18 mouse cellular contexts compared by ENCODE assay signal in genomic region chr1:46905706-46906105, GRCm38 (mm10). TPM values are rescaled to one million over a fixed set of nuclear protein-coding genes. Genes with fewer than 3 reads are reported as not detected.
DNase-seq lines count a peak whose midpoint lies in the region; ATAC-seq and TF ChIP-seq lines count a peak whose summit lies in the region.
"Had no signal": no experiment of that assay in that cellular context is flagged by ENCODE, and none has a peak within 500 bp of the region (broad histone marks: within the 10 kb centered on the region; RNA-seq: fewer than 3 reads in every experiment).

No protein-coding gene starts in this region.

- peak overlapping the region; percentile 32; the same call in 1 of the 2 replicates for H3K27ac ChIP-seq in layer of hippocampus, adult 2 months
- H3K27ac ChIP-seq: embryonic facial prominence, embryonic 12.5 days; heart, embryonic 15.5 days; hindbrain, embryonic 12.5 days; limb, embryonic 15.5 days; midbrain, embryonic 15.5 days; neural tube, embryonic 13.5 days had no signal

- no peak for TF ChIP-seq CTCF in layer of hippocampus, adult 2 months (conservative IDR thresholded peaks at IDR 0.05)

- ATAC-seq in activated CD4-positive, CD25-positive, alpha-beta regulatory T cell, adult 4 months: peak; percentile 73
- ATAC-seq in hematopoietic stem cell, adult 5-6 weeks (replicated peaks in 1 of 2; ENCODE audit: insufficient read depth in 1 of 2, low FRiP score in 2 of 2, low TSS enrichment in 1 of 2, low read depth in 1 of 2, poor library complexity in 2 of 2, severe bottlenecking in 2 of 2): peak; percentile 88
- ATAC-seq: intestine, embryonic 16.5 days; midbrain, embryonic 15.5 days had no signal

- H3K27me3 ChIP-seq in splenic B cell, adult 2 months (ENCODE audit: control insufficient read depth, insufficient read depth, low read length, poor library complexity, severe bottlenecking): no peaks in the 10 kb centered on the region
- H3K27me3 ChIP-seq: CH12.LX; embryonic facial prominence, embryonic 12.5 days; heart, embryonic 15.5 days; hindbrain, embryonic 12.5 days; limb, embryonic 15.5 days; midbrain, embryonic 15.5 days; neural tube, embryonic 13.5 days had no signal

- no peak overlapping the region for H3K4me3 ChIP-seq in layer of hippocampus, adult 2 months
- H3K4me3 ChIP-seq: embryonic facial prominence, embryonic 12.5 days; heart, embryonic 15.5 days; hindbrain, embryonic 12.5 days; limb, embryonic 15.5 days; midbrain, embryonic 15.5 days; neural tube, embryonic 13.5 days had no signal

- peak in 1 of 2 experiments; percentile 21 for DNase-seq in layer of hippocampus, adult 2 months (ENCODE audit: low spot score in 2 of 2)
- no peak for DNase-seq in layer of hippocampus, postnatal 25 days (ENCODE audit: extremely low spot score in 1 of 2, low spot score in 1 of 2)
- DNase-seq in splenic B cell, adult 2 months (ENCODE audit: low read depth, low spot score): peak; percentile 51
- no peak for DNase-seq in spleen, postnatal 10 days (ENCODE audit: low spot score in 2 of 2)
- no peak for DNase-seq in kidney, postnatal 25 days
- DNase-seq: adrenal gland, postnatal 25 days; kidney, postnatal 36 days; lung, adult 2 months had no signal

- no peaks in the 10 kb centered on the region for H3K36me3 ChIP-seq in splenic B cell, adult 2 months (ENCODE audit: control insufficient read depth, insufficient read depth, low read length, poor library complexity, severe bottlenecking)
- H3K36me3 ChIP-seq: embryonic facial prominence, embryonic 12.5 days; heart, embryonic 15.5 days; hindbrain, embryonic 12.5 days; limb, embryonic 15.5 days; midbrain, embryonic 15.5 days; neural tube, embryonic 13.5 days had no signal

RNA-seq across cellular contexts. Expression of gene Slc39a10, which starts 13.1 kb away (rescaled TPM):
- total RNA-seq in layer of hippocampus, adult 2 months (2021): 100 to 1,000 TPM in 1 of 2 experiments, 10 to 100 TPM in 1; 90.9 to 108 TPM
- total RNA-seq in layer of hippocampus, postnatal 25 days (2021): 100 to 1,000 TPM in 1 of 2 experiments, 10 to 100 TPM in 1; 97.3 to 107 TPM
- polyA plus RNA-seq in activated CD4-positive, CD25-positive, alpha-beta regulatory T cell, adult 4 months (2017; shearing (Covaris generic)): 10 to 100 TPM; 12.8 to 13.1 TPM
- total RNA-seq in hematopoietic stem cell, adult 5-6 weeks (2017): 29.1 and 34.0 TPM in 2 replicates
